Mouse (Mus musculus): ENCODE measurements around the gene 4930579F01Rik. TPM values are rescaled to one million over a fixed set of nuclear protein-coding genes. Genes with fewer than 3 reads are reported as not detected.
A peak's percentile ranks its signal among the peaks of the same experiment; 100 is the strongest.

The 4930579F01Rik gene
- polyA plus RNA-seq, 1 experiment from 2014 or later: 0.36 TPM

- 86% methylated on average over 7 of the region's 7 CpGs for WGBS
- H3K9me3 ChIP-seq (replicated peaks): no peaks in the 10 kb centered on the region
Measured at GRCm38 (mm10) chr3:138183371-138183770, 10.3 kb downstream of the 4930579F01Rik start.

GRCm38 (mm10) chr3:138182019-138182418, 11.6 kb downstream of the 4930579F01Rik start:
- Histone ChIP-seq H3K27me3 (no peaks in the 10 kb centered on the region), H3K4me3 (replicated peaks) (no peak overlapping the region), H3K9ac (no peak overlapping the region), H3K9me3 (replicated peaks) (no peaks in the 10 kb centered on the region), H3K4me2 (replicated peaks) (no peak overlapping the region), H3K4me1 (no peaks in the 10 kb centered on the region), H3K36me3 (no peaks in the 10 kb centered on the region), H3K27ac (replicated peaks) (no peak overlapping the region)
- 86% methylated on average over 2 of the region's 2 CpGs for WGBS
- ATAC-seq (ENCODE audit: insufficient number of reproducible peaks, low FRiP score, low TSS enrichment, low read depth): no peak

More at GRCm38 (mm10) chr3:138183371-138183770, 10.3 kb downstream of the 4930579F01Rik start:
- Histone ChIP-seq H3K9ac (no peak overlapping the region), H3K27ac (replicated peaks) (no peak overlapping the region), H3K4me2 (replicated peaks) (no peak overlapping the region), H3K4me1 (no peaks in the 10 kb centered on the region), H3K36me3 (no peaks in the 10 kb centered on the region), H3K27me3 (no peaks in the 10 kb centered on the region), H3K4me3 (replicated peaks) (no peak overlapping the region)
- no peak for ATAC-seq (ENCODE audit: insufficient number of reproducible peaks, low FRiP score, low TSS enrichment, low read depth)

GRCm38 (mm10) chr3:138175551-138175950, 18.1 kb downstream of the 4930579F01Rik start:
- WGBS: 71% methylated on average over 6 of the region's 6 CpGs
- Histone ChIP-seq H3K4me2 (replicated peaks) (no peak overlapping the region), H3K36me3 (no peaks in the 10 kb centered on the region), H3K9ac (no peak overlapping the region), H3K4me3 (replicated peaks) (no peak overlapping the region), H3K27ac (replicated peaks) (no peak overlapping the region), H3K27me3 (no peaks in the 10 kb centered on the region), H3K4me1 (no peaks in the 10 kb centered on the region), H3K9me3 (replicated peaks) (no peaks in the 10 kb centered on the region)
- no peak for ATAC-seq (ENCODE audit: insufficient number of reproducible peaks, low FRiP score, low TSS enrichment, low read depth)

DNA sequence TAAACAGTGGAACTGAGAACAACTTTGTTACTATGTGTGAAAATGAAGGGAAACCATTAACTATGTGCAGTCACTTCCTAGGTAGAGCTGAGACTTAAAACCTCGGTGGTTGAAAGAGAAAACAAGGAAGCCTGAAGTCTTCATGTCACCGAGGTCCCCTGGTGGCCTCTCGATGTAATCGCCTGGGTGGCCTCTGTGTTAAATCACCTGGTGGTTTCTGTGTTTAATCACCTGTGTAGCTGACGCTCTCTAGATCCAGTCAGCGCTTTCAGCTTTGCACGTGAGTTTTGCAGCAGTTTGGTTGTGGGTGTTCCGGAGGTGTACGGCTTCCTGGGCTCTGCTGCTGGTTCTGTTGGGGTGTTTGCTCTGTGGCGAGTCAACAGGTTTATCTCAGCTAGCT, 20.3 kb downstream of the 4930579F01Rik start:
- Histone ChIP-seq H3K9me3 (replicated peaks) (no peaks in the 10 kb centered on the region), H3K36me3 (no peaks in the 10 kb centered on the region), H3K27me3 (no peaks in the 10 kb centered on the region), H3K4me2 (replicated peaks) (no peak overlapping the region), H3K27ac (replicated peaks) (no peak overlapping the region), H3K4me3 (replicated peaks) (no peak overlapping the region), H3K9ac (no peak overlapping the region), H3K4me1 (no peaks in the 10 kb centered on the region)
- ATAC-seq (ENCODE audit: insufficient number of reproducible peaks, low FRiP score, low TSS enrichment, low read depth): no peak
- 79% methylated on average over 10 of the region's 10 CpGs for WGBS

- Histone ChIP-seq H3K9ac (no peak overlapping the region), H3K9me3 (replicated peaks) (no peaks in the 10 kb centered on the region), H3K4me2 (replicated peaks) (no peak overlapping the region), H3K27ac (replicated peaks) (no peak overlapping the region), H3K4me1 (no peaks in the 10 kb centered on the region), H3K27me3 (no peaks in the 10 kb centered on the region), H3K36me3 (no peaks in the 10 kb centered on the region), H3K4me3 (replicated peaks) (no peak overlapping the region)
- ATAC-seq (ENCODE audit: insufficient number of reproducible peaks, low FRiP score, low TSS enrichment, low read depth): no peak
- 57% methylated on average over 4 of the region's 4 CpGs for WGBS
Measured at GRCm38 (mm10) chr3:138162553-138163183, 31.0 kb downstream of the 4930579F01Rik start.

DNA sequence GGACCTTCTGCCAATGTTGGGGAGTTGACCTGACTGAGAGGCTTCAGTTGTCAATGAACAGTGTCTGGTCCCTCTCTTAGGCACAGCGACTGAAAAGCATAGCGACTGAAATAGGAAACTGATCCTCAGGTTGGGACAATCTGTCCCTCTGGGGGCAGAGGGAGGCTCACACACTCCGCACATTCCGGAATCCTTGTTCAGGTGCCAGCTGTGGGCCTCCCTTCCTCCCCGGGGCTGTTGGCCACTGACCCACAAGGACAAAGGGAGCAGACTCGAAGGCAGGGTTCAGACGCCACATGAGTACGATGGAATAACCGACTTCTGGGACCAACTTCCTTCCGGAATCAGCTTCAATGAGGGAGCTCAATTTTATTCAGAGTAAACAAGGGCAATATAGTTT, 32.0 kb downstream of the 4930579F01Rik start:
- Histone ChIP-seq H3K9me3 (replicated peaks) (no peaks in the 10 kb centered on the region), H3K4me3 (replicated peaks) (no peak overlapping the region), H3K4me1 (no peaks in the 10 kb centered on the region), H3K27me3 (no peaks in the 10 kb centered on the region), H3K4me2 (replicated peaks) (no peak overlapping the region), H3K27ac (replicated peaks) (no peak overlapping the region), H3K36me3 (no peaks in the 10 kb centered on the region), H3K9ac (no peak overlapping the region)
- ATAC-seq (ENCODE audit: insufficient number of reproducible peaks, low FRiP score, low TSS enrichment, low read depth): no peak
- WGBS: 81% methylated on average over 10 of the region's 10 CpGs

- no peak overlapping the region for H3K9ac ChIP-seq
- no peak for ATAC-seq (ENCODE audit: insufficient number of reproducible peaks, low FRiP score, low TSS enrichment, low read depth)
- H3K4me3 ChIP-seq (replicated peaks): no peak overlapping the region
- no peaks in the 10 kb centered on the region for H3K9me3 ChIP-seq (replicated peaks)
- H3K27ac ChIP-seq (replicated peaks): 0 out of 2 replicates have a peak overlapping the region, but pooled peaks have one; percentile 36
- H3K4me2 ChIP-seq (replicated peaks): no peak overlapping the region
- H3K4me1 ChIP-seq: no peaks in the 10 kb centered on the region
- H3K36me3 ChIP-seq: peaks cover 10% of the 10 kb centered on the region
- H3K27me3 ChIP-seq: no peaks in the 10 kb centered on the region
- 51% methylated on average over 10 of the region's 10 CpGs for WGBS
Measured at GRCm38 (mm10) chr3:138156651-138157050, 37.0 kb downstream of the 4930579F01Rik start.

DNA sequence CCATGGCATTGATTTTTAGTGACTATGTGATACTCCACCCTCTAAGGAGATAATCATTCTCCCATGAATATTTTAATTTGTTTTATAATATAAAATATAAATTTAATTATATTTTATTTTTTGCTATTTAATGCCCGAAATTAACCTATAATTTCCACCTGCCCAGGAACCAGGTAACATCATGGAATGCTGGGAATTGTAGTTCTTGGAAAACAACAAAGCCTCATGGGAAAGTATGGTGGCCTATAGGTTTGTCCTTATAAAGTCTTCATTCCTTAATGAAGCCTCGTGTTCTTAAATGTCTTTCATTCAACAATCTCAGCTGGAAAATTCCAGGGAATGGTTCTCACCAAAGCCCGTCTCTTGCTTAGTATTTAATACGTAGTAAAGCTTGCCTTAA, 38.6 kb downstream of the 4930579F01Rik start:
- Histone ChIP-seq H3K27me3 (no peaks in the 10 kb centered on the region), H3K36me3 (peaks cover 10% of the 10 kb centered on the region), H3K4me1 (no peaks in the 10 kb centered on the region), H3K9me3 (replicated peaks) (no peaks in the 10 kb centered on the region), H3K4me2 (replicated peaks) (no peak overlapping the region), H3K9ac (no peak overlapping the region), H3K4me3 (replicated peaks) (no peak overlapping the region), H3K27ac (replicated peaks) (no peak overlapping the region)
- WGBS: 89% methylated on average over 4 of the region's 4 CpGs
- ATAC-seq (ENCODE audit: insufficient number of reproducible peaks, low FRiP score, low TSS enrichment, low read depth): no peak

DNA sequence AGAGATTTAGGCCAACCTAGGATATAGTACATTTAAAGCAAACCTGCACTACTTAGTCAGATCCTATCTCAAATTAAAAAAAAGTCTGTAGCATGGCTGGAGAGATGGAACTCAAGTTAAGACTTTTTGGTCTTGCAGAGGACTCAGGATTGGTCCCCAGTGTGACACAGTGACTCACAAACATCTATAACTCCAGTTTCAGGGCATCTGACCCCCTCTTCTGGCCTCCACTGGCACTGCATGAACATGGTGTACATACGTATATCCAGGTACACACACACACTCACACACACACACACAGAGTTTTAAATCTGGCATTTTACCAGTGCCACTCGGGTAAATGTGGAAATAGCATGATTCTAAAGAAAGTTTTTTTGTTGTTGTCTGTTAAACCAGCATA, 44.8 kb downstream of the 4930579F01Rik start:
- Histone ChIP-seq H3K4me1 (0 out of 2 replicates have a peak, but pooled peaks cover 2% of the 10 kb centered on the region), H3K36me3 (peaks cover 10% of the 10 kb centered on the region), H3K27ac (replicated peaks) (no peak overlapping the region), H3K4me2 (replicated peaks) (no peak overlapping the region), H3K27me3 (no peaks in the 10 kb centered on the region), H3K4me3 (replicated peaks) (no peak overlapping the region), H3K9me3 (replicated peaks) (no peaks in the 10 kb centered on the region), H3K9ac (no peak overlapping the region)
- ATAC-seq (ENCODE audit: insufficient number of reproducible peaks, low FRiP score, low TSS enrichment, low read depth): no peak
- WGBS: 89% methylated on average over 2 of the region's 2 CpGs

- H3K27ac ChIP-seq (replicated peaks): peak within 1 kb of the TSS; percentile 100
- no peaks in the 10 kb centered on the region for H3K9me3 ChIP-seq (replicated peaks)
- H3K36me3 ChIP-seq: no peaks in the 10 kb centered on the region; the same call in 1 of the 2 replicates
- H3K4me3 ChIP-seq (replicated peaks): peak within 1 kb of the TSS; percentile 76
- peak within 1 kb of the TSS; percentile 63 for H3K4me2 ChIP-seq (replicated peaks)
- H3K9ac ChIP-seq: peak within 1 kb of the TSS; percentile 72
- WGBS: 2% methylated on average over 8 of the region's 8 CpGs
- no peak for ATAC-seq (ENCODE audit: insufficient number of reproducible peaks, low FRiP score, low TSS enrichment, low read depth)
- no peaks in the 10 kb centered on the region for H3K27me3 ChIP-seq
- H3K4me1 ChIP-seq: 0 out of 2 replicates have a peak, but pooled peaks cover 2% of the 10 kb centered on the region
Measured at GRCm38 (mm10) chr3:138144642-138145171, 48.9 kb downstream of the 4930579F01Rik start, which contains the start of gene Mttp. Mttp (minus strand) TSS chr3:138144968.

DNA sequence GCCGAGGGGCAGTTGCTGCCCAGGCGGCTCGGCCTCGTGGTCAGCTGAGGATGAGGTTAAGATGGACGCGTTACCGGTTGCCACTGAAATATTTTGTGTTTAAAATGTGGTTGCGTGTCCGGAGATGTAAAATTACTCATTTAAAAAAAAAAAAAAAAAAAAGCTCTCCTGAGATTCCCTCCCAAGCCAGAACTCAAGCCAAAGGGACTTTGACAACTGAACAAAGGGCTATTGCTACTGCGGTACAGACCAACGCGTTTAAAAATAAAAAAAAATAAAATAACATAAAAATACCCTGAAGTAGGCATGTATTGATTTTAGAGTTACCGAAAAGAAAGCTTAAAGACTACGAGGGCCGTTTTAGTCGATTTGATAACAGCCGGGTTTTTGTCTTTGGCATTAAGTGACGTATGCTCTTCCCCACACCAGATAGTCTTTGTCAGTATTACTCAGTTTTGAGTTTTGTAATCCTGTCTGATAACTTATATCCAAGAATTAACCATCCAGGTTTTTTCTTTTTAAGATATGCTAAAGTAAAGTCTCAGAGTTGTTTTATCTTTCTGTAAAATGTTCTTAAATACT, 49.5 kb downstream of the 4930579F01Rik start:
- Histone ChIP-seq H3K4me3 (replicated peaks) (peak overlapping the region; percentile 76), H3K9ac (peak overlapping the region; percentile 72), H3K36me3 (no peaks in the 10 kb centered on the region), H3K4me2 (replicated peaks) (peak overlapping the region; percentile 63), H3K27ac (replicated peaks) (peak overlapping the region; percentile 100), H3K4me1 (0 out of 2 replicates have a peak, but pooled peaks cover 2% of the 10 kb centered on the region), H3K9me3 (replicated peaks) (no peaks in the 10 kb centered on the region), H3K27me3 (no peaks in the 10 kb centered on the region)
- under 1% methylated on average over 18 of the region's 18 CpGs for WGBS
- ATAC-seq (ENCODE audit: insufficient number of reproducible peaks, low FRiP score, low TSS enrichment, low read depth): no peak
